Mouse (Mus musculus): ENCODE data around the gene Fndc8. TPM values are rescaled to one million over a fixed set of nuclear protein-coding genes. Genes with fewer than 3 reads are reported as not detected.

Fndc8 gene
- total RNA-seq (2021): 0.18 TPM in 1 of 2 replicates, not detected in the other
- long read RNA-seq: 0 reads

DNA sequence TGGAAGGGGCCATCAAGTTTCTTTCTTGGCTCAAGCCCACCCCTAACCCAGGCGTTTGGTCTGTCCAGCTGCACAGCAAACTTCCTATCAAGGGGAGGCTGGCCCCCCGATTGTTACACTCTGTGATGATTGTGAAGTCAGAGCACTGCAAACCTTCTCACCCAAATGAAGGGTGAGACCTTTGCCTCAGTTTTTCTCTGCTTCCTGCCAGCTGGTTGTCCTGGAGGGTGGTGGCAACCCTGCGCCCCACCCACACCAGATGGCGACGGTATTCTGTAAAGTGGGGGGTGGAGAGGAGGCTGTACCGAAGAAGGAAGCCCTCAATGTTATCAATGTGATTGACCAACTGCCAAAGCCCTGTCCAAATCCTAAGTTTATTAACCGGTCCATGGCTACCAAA lies at the start of gene Fndc8:
Gene Fndc8, plus strand, starts transcription at position 189 of the 400 bp plus-strand sequence.
- DNase-seq: no peak

DNA sequence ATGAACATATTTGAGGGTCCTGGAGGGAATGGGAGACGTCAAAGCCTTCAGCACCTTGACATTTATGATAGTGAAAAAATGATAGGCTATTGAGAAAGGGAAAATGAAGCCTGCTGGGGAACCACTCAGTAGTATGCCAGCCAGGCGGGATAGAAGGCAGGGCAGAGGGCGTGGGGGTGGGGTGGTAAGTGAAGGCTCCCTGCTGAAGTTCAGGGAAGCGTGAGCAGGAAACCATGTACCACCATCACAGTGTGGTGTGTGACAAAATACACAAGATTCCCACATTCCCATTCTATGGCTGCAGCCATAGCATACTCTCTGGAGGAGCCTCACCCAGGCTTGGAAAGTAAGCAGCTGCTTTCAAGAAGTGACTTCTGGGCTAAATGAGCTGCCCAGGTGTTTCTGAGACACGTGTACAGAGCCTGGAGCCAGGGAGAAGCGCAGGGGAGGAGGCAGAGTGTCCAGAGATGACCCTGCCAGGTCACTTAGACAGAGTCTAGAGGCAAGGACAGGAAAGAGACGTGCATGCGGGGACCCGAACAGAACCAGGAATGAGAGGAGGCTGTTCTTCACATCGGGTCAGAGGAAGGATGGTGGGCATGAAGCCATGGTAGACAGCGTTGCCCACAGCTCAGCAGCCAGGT lies 47.0 kb upstream of the Fndc8 start:
- no peak for DNase-seq

DNA sequence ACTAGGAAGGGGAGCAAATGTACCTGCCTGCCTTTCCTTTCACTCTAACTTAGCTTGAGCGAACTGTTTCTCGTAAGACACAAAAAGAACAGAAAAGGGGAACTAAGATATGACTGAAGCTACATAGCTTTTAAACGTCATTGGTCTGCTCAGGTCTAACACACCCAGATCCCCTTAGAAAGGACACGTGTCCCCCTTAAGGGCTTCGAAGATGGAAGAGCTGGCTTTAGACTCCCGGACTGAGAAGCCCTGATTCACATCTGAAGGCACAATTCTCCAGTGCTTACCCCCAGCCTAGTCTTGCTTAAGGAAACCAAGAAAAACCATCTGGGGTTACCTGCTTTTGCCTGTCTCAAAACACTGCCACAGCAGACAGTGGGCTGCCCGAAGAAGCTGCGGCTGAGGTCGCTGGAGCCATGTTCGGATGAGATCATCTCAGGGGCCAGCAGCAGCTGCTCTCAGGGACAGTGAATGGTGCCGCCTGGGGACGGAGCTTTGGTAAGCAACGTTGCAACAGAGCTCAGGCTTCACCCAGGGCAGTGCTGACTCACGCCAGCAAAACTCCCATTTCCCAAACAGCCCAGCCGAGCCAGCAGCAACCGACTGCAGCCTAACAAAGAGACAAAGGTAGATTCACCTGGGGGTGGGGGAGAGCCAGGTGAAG lies 46.4 kb upstream of the Fndc8 start:
- peak; percentile 82 for DNase-seq

- DNase-seq: no peak
These were observed 45.9 kb upstream of the Fndc8 start for GRCm38 (mm10) chr11:82846079-82846436.

GRCm38 (mm10) chr11:82846938-82847337 lies 45.0 kb upstream of the Fndc8 start:
- no peak for DNase-seq

DNA sequence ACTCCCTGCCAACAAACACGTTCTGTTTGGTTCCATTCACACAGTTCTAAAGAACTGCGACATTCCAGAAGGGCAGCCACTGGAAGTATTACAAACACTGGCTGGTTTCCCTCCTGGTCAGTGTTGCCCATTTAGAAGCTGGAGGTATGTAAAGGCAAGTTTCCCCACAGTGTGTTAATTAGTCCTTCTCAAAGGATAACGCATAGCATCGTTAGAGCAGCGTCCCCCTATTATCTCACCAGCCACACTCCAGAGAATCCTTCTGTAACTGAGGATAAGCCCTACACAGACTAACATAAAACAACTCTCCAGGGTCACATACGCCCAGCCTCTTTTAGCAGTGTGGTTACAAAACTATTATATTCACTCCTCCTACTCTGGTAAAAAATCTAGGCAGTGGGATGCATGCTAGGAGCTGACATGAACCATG lies 44.3 kb upstream of the Fndc8 start:
- DNase-seq: no peak

- no peak for DNase-seq
These were observed 41.7 kb upstream of the Fndc8 start for GRCm38 (mm10) chr11:82850259-82850658.

GRCm38 (mm10) chr11:82852115-82852514 lies 39.8 kb upstream of the Fndc8 start:
- DNase-seq: no peak

GRCm38 (mm10) chr11:82852540-82852939 lies 39.4 kb upstream of the Fndc8 start:
- DNase-seq: no peak

DNA sequence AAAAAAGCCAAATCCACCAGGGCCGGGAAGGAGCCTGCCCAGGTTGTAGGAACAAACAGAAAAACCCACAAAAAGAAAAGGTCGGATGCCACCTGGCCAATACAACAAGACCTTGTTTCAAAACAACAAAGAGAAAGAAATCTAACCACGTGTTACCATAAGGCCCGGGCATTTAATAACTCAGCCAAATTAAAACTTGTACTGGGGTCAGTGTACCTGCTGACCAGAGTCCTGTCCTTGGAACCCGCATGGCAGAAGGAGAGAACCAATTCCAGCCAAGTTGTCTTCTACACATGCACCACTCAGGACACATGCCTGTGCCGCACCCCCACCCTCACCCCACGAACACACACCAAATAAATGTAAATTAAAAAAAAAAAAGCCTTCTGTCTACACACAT lies 39.0 kb upstream of the Fndc8 start:
- no peak for DNase-seq

DNA sequence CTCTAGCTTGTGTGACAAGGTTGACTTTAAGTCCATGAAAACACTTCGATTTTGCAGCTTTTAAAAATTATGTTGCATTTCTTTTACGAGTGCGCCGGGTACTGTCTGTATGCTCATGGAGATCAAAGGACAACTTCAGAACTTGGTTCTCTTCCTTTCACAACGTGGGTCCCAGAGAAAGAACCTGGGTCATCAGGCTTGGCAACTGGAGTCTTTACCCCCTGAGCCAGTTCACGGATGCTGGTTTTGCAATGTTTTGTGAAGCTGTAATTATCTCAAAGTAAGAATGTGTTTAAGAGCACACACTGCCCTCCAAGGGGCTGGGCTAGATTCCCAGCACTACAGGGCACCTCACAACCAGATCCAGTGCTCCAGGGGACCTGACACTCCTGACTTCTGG lies 37.8 kb upstream of the Fndc8 start:
- no peak for DNase-seq

GRCm38 (mm10) chr11:82855327-82855973 lies 36.5 kb upstream of the Fndc8 start:
- DNase-seq: no peak

GRCm38 (mm10) chr11:82856032-82856431 lies 35.9 kb upstream of the Fndc8 start:
- DNase-seq: no peak

DNA sequence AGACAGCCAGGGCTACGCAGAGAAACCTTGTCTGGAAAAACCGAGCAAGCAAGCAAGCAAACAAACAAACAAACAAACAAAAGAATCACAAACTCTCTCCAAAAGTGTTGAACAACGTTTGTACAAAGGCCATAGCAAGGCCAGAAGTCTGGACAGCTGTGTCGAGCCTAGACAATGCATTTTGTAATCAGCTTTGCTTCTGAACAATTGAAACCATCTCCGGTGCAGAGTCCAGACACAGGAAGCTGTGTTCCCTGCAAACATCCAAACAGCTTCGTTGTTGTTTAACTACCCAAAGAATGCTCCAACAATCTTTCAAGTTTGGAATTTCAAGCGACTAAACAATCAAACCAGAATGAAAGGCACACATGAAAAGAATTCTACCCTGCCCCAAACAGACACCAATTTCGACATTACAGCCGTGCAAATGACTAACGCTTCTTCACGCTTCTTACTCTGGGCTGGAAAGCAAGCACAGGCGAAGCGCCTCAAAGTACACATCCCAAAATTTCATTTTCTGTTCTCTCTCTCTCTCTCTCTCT lies 34.5 kb upstream of the Fndc8 start:
- no peak for DNase-seq

GRCm38 (mm10) chr11:82860759-82861158 lies 31.2 kb upstream of the Fndc8 start:
- no peak for DNase-seq

DNA sequence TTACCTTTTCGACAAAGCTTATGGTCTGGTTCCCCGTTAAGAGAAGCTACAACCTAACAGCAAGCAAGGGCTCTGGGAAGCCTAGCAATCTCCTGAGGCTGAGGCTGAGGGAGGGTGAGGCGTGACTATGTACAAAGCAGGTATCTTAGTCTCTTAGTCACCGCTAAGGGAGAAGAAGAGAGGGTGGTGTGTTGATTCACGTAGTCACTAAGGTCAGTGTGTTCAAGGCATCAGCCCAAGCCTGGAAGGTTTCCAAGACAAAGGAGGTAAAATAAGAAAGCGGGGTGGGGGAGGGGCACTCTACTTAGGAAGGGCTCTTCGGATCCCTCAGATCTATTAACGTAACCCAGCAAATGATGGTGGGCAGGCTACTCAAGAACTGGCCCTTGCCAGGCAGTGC lies 30.4 kb upstream of the Fndc8 start:
- no peak for DNase-seq

- DNase-seq: no peak
These were observed 29.3 kb upstream of the Fndc8 start for GRCm38 (mm10) chr11:82862638-82863037.

DNA sequence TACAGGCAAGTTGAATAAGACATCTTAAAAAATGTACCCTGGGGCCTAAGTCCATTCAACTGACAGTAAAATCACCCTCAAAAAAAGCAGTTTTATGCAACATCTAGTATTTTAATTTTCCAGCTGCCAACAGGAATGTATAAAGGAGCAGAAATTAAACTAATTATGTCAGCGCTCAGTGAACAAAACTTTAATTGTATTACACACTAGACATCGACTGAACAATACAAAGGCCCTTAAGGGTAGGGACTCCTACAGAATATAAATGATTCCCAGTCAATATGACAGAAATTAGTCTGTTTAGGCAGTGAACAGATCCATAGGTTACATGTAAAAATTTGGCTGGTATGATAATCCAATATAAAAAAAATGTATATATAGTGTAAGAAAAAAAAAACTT lies 28.9 kb upstream of the Fndc8 start:
- no peak for DNase-seq

GRCm38 (mm10) chr11:82863488-82863931 lies 28.4 kb upstream of the Fndc8 start:
- no peak for DNase-seq

GRCm38 (mm10) chr11:82865957-82866356 lies 26.0 kb upstream of the Fndc8 start:
- DNase-seq: no peak

DNA sequence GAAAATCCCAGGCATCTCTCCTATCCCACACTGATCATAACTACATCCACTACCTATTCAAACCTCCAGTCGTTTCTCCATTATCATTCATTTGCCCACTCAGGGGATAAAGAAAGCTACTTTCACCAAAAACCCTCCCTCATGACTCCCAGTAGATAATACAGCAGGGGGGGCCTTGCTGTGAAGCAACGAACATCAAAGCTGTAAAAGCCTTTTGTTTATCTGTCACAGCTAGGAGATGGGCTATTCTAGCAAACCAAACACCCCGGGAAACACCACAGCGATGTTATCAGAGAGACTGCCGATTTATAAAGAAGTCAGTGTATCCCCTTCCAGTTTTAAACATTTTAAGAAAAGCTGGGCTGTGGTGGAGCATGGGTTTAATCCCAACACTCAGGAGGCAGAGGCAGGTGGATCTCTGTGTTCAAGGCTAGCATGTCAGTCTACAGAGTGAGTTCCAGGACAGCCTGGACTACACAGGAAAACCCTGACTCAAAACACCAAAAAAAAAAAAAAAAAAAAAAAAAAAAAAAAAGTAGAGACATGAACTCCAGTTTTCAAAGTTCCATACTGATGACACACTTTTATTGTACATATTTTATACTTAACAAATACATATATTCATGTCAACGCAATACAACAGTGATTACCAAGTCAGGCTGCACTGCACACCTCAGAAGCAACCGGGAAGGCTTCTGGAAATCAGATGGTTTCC lies 24.9 kb upstream of the Fndc8 start:
- DNase-seq: no peak

DNA sequence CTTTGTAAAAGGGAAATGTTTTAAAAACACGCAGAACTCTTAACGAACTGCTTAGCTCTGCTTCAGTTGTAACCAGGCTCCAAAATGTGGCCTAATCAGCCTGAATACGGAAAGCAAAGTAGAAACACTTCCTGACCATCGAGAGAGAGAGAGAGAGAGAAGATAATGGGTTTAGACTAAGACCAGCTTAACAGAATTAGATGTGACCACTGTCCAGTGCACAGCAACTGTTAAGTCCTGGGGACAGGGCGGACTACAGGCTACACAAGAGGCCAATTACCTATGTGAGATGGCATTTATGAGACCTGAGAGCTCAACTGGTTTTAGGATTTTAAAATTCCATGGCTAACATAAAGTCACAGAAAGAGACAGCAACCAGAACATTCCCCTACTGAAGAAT lies 24.0 kb upstream of the Fndc8 start:
- no peak for DNase-seq

Data from adrenal gland, postnatal 25 days (tissue).